Mouse (Mus musculus) gastrocnemius, postnatal 4 days (tissue): ENCODE measurements around the gene Ctse. TPM values are rescaled to one million over a fixed set of nuclear protein-coding genes. Genes with fewer than 3 reads are reported as not detected.
"Not testable (repeated sequence)": the region's sequence is repeated elsewhere in the genome, so short reads cannot be mapped to it uniquely, and the experiment has no call there.

ENCODE experiments used
- DNase-seq, 2 experiments: peaks; one replicate each; pipeline ENCODE4 v3.0.0; 2021 to 2022; ENCODE audit warnings: low spot score in 2 of 2, mixed read lengths in 2 of 2
- long read RNA-seq, 2 experiments: library from polyadenylated mRNA; stranded (forward); transcript quantifications; one replicate each; pipeline ENCODE4 v2.0.0; 2021
- total RNA-seq, 2 experiments: library from RNA; stranded (reverse); gene quantifications; 2 replicates each; pipeline ENCODE4 v1.2.3; 2021

Ctse gene
- total RNA-seq, result 1 to 10 TPM; 1.4 to 2.1 TPM
- long read RNA-seq, experiment 1, partial matches to known transcripts, result 6 of 9 reads
- long read RNA-seq, experiment 1, other reads (novel, unspliced or antisense), result 2 of 9 reads
- long read RNA-seq, experiment 2, transcript Ctse-201 (10 exons, 2,126 nt), result major isoform, 13 of 30 reads
- long read RNA-seq, experiment 2, partial matches to known transcripts, result 15 of 30 reads
- long read RNA-seq, experiment 2, other reads (novel, unspliced or antisense), result 2 of 30 reads

GRCm38 (mm10) chr1:131637791-131638540 lies at the start of gene Ctse:
TSS of gene Ctse (plus strand) at chr1:131638306.
- DNase-seq, result no peak

- no peak for DNase-seq
Measured at GRCm38 (mm10) chr1:131598905-131599304, 39.2 kb upstream of the Ctse start, which contains the start of gene Avpr1b. TSS of gene Avpr1b (plus strand) at chr1:131599239.

GRCm38 (mm10) chr1:131600314-131600713 lies 37.8 kb upstream of the Ctse start:
- no peak for DNase-seq

GRCm38 (mm10) chr1:131606719-131607118 lies 31.4 kb upstream of the Ctse start:
- DNase-seq, result no peak

GRCm38 (mm10) chr1:131612556-131613155 lies 25.4 kb upstream of the Ctse start:
- peak; percentile 41 to 48 for DNase-seq

GRCm38 (mm10) chr1:131613361-131614133 lies 24.6 kb upstream of the Ctse start:
- DNase-seq, result peak; percentile 49 to 75

- DNase-seq, result no peak
Measured at GRCm38 (mm10) chr1:131614641-131615040, 23.5 kb upstream of the Ctse start.

GRCm38 (mm10) chr1:131616131-131616530 lies 22.0 kb upstream of the Ctse start:
- DNase-seq, result no peak

GRCm38 (mm10) chr1:131616546-131617220 lies 21.4 kb upstream of the Ctse start:
- DNase-seq, result no peak

- DNase-seq, result no peak
Measured at GRCm38 (mm10) chr1:131618576-131618975, 19.5 kb upstream of the Ctse start.

GRCm38 (mm10) chr1:131619348-131619747 lies 18.8 kb upstream of the Ctse start:
- DNase-seq, result no peak

- no peak for DNase-seq
Measured at GRCm38 (mm10) chr1:131623644-131624043, 14.5 kb upstream of the Ctse start.

GRCm38 (mm10) chr1:131624175-131624835 lies 13.8 kb upstream of the Ctse start:
- no peak for DNase-seq

- no peak for DNase-seq
Measured at GRCm38 (mm10) chr1:131626200-131626599, 11.9 kb upstream of the Ctse start.

- DNase-seq, result not testable (repeated sequence)
Measured at GRCm38 (mm10) chr1:131632216-131632615, 5.9 kb upstream of the Ctse start.

GRCm38 (mm10) chr1:131634495-131634894 lies 3.6 kb upstream of the Ctse start:
- no peak for DNase-seq

GRCm38 (mm10) chr1:131638541-131639421 lies 675 bp downstream of the Ctse start:
- DNase-seq, result no peak

- no peak for DNase-seq
Measured at GRCm38 (mm10) chr1:131640062-131640461, 2.0 kb downstream of the Ctse start.

- no peak for DNase-seq
Measured at GRCm38 (mm10) chr1:131641565-131641964, 3.5 kb downstream of the Ctse start.
